Mouse (Mus musculus) skeletal muscle tissue, postnatal 0 days (tissue): ENCODE results near the gene Fos. TPM values are rescaled to one million over a fixed set of nuclear protein-coding genes. Genes with fewer than 3 reads are reported as not detected.

Experiments
- polyA plus RNA-seq: library from polyadenylated mRNA; unstranded; fragments of >200 nt; fragmentation: Nextera tagmentation; extraction: Ambion mirVana; gene quantifications from 2 replicates; pipeline ENCODE4 v1.2.1, GENCODE M21; 2015

Gene Fos
- 10.3 and 23.9 TPM in 2 replicates for polyA plus RNA-seq

GRCm38 (mm10) chr12:85473481-85474297 is at the start of gene Fos:
Gene Fos (plus strand): TSS chr12:85473890.

Other genes starting within 250 kb of the Fos start
- gene Mlh3, start 203.3 kb upstream of the Fos start, polyA plus RNA-seq, result 3.7 and 4.5 TPM in 2 replicates
- gene Acyp1, start 185.5 kb upstream of the Fos start, polyA plus RNA-seq, result 38.8 and 43.3 TPM in 2 replicates
- 0.71 and 0.83 TPM in 2 replicates for gene Zc2hc1c, start 185.3 kb upstream of the Fos start, polyA plus RNA-seq
- 12.3 and 15.0 TPM in 2 replicates for gene Nek9, start 134.5 kb upstream of the Fos start, polyA plus RNA-seq
- gene Tmed10, start 99.0 kb upstream of the Fos start, polyA plus RNA-seq, result 197 and 209 TPM in 2 replicates
- gene Jdp2, start 125.1 kb downstream of the Fos start, polyA plus RNA-seq, result 0.69 and 0.87 TPM in 2 replicates
- 1.2 and 1.4 TPM in 2 replicates for gene Batf, start 212.8 kb downstream of the Fos start, polyA plus RNA-seq